Mouse (Mus musculus) kidney, postnatal 25 days (tissue): ENCODE data around the gene Atp2c1.

ENCODE experiments used
- DNase-seq, 2 experiments: peaks; one replicate each; pipeline ENCODE4 v3.0.0; 2021; ENCODE audit warnings: mixed read lengths in 2 of 2

The Atp2c1 gene

GRCm38 (mm10) chr9:105363520-105364231 lies 163.4 kb downstream of the Atp2c1 start:
- DNase-seq = no peak

- DNase-seq = no peak
Observed at GRCm38 (mm10) chr9:105362181-105362580, 164.9 kb downstream of the Atp2c1 start.
